Mouse (Mus musculus) forebrain, embryonic 15.5 days (tissue): Measurements from ENCODE around the gene Lrrc7. TPM values are rescaled to one million over a fixed set of nuclear protein-coding genes. Genes with fewer than 3 reads are reported as not detected.

ENCODE experiments used
- ATAC-seq: fragments of 200-750 bp; cut with Nextera tagmentation; replicated peaks from 2 replicates; pipeline ENCODE4 v1.8.0; 2017; ENCODE audit warnings: mild to moderate bottlenecking, moderate TSS enrichment, moderate library complexity
- H3K27ac ChIP-seq: fragments of 300-500 bp; sonication (generic); replicated peaks from 2 replicates; pipeline ENCODE4 v1.5.1; 2015; ENCODE audit warnings: mild to moderate bottlenecking, inconsistent platforms
- H3K27me3 ChIP-seq: fragments of 300-500 bp; sonication (generic); 2 replicates; pipeline ENCODE4 v1.6.1; 2015; ENCODE audit warnings: inconsistent platforms
- H3K36me3 ChIP-seq: fragments of 300-500 bp; sonication (generic); 2 replicates; pipeline ENCODE4 v1.6.1; 2015; ENCODE audit warnings: mild to moderate bottlenecking, inconsistent platforms
- H3K4me1 ChIP-seq: fragments of 300-500 bp; sonication (generic); 2 replicates; pipeline ENCODE4 v1.6.1; 2015; ENCODE audit warnings: inconsistent platforms
- H3K4me2 ChIP-seq: fragments of 300-500 bp; sonication (generic); replicated peaks from 2 replicates; pipeline ENCODE4 v1.6.1; 2015; ENCODE audit warnings: mild to moderate bottlenecking, inconsistent platforms
- H3K4me3 ChIP-seq: fragments of 300-500 bp; sonication (generic); 2 replicates; pipeline ENCODE4 v1.5.1; 2015; ENCODE audit warnings: mild to moderate bottlenecking, inconsistent platforms
- H3K9ac ChIP-seq: fragments of 300-500 bp; sonication (generic); replicated peaks from 2 replicates; pipeline ENCODE4 v1.6.1; 2015; ENCODE audit warnings: mild to moderate bottlenecking, inconsistent platforms
- H3K9me3 ChIP-seq: fragments of 300-500 bp; sonication (generic); 2 replicates; pipeline ENCODE4 v1.6.1; 2016; ENCODE audit warnings: inconsistent platforms
- WGBS: fragments of 180-500 bp; shearing (Covaris S2); methylation state at CpG from one replicate; pipeline ENCODE4 v1.1.7; 2015; ENCODE audit warnings: mixed read lengths; 5-methylcytosine and 5-hydroxymethylcytosine counted together
- polyA plus RNA-seq: library from polyadenylated mRNA; unstranded; fragments of >200 nt; fragmentation: Nextera tagmentation; extraction: Ambion mirVana; gene quantifications from 2 replicates; pipeline ENCODE4 v1.2.1, GENCODE M21; 2015

Gene Lrrc7
- polyA plus RNA-seq, 1 experiment from 2014 or later = 17.2 TPM

DNA sequence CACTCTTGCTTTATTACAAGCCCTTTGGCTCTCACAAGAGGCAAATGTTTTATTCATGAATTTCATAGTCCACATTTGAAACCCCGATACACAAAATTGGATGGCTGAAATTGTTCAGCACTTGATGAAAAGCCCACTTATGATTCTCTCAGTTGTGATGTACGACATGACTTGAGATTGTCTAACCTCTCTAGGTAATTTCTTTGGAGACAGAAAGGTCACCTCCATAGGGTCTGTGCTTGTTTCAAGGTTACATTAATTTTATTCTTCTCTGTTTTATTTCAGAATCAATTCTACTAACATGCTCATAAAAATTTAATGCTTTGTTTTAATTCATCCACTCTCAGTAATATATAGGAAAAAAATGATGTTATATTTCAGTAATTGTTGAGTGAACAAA is 351.4 kb downstream of the Lrrc7 start:
- no peak overlapping the region for H3K4me2 ChIP-seq
- no peak for ATAC-seq
- H3K27ac ChIP-seq = no peak overlapping the region
- no peaks in the 10 kb centered on the region for H3K27me3 ChIP-seq
- 40% methylated on average over 2 of the region's 2 CpGs for WGBS
- no peaks in the 10 kb centered on the region for H3K36me3 ChIP-seq
- no peak overlapping the region for H3K4me3 ChIP-seq
- H3K9ac ChIP-seq = no peak overlapping the region
- H3K4me1 ChIP-seq = peaks cover 2% of the 10 kb centered on the region; the same call in 1 of the 2 replicates
- H3K9me3 ChIP-seq = no peaks in the 10 kb centered on the region

DNA sequence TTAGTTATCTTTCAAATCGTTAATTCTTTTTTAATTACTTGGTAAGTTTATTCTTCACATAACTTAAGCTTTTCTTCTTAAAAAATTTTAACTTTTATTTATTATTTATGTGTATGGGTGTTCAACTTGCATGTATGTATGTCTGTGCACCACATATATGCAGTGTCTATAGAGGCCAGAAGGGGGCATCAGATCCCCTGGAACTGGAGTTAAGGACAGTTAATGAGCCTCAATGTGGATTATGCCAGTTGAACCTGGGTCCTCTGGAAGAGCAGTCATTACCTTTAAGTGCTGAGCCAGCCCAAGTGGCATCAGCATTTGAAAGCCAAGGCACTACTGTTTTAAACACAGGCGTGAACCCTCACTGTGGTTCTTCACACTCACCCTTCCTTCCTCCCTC is 352.0 kb downstream of the Lrrc7 start:
- no peak overlapping the region for H3K4me3 ChIP-seq
- peak; percentile 79 for ATAC-seq
- WGBS = 9% methylated on average over 2 of the region's 2 CpGs

DNA sequence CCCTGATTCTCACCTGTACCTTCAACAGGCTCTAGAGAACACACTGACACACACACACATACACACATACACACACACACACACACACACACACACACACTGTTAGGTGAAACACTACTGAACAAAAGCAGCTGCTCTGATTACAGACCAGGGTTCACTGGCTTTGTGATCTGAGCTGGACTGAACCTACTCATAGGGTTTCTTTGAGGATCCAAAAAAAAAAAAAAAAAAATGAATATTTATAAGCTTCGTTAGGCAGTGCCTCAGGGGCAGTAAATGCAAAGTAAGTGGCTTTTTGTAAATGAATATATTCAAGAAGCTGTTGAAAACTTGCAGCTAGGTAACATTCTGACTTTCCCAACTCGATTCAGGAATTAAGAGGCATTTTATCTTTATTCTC is 354.2 kb downstream of the Lrrc7 start:
- peaks cover 2% of the 10 kb centered on the region; the same call in 1 of the 2 replicates for H3K4me1 ChIP-seq
- no peaks in the 10 kb centered on the region for H3K36me3 ChIP-seq
- H3K9me3 ChIP-seq = no peaks in the 10 kb centered on the region
- no peak overlapping the region for H3K27ac ChIP-seq
- H3K27me3 ChIP-seq = no peaks in the 10 kb centered on the region
- WGBS = 11% methylated on average over 2 of the region's 2 CpGs
- no peak overlapping the region for H3K4me3 ChIP-seq
- H3K4me2 ChIP-seq = no peak overlapping the region
- peak; percentile 59 for ATAC-seq
- H3K9ac ChIP-seq = no peak overlapping the region

More for the DNA sequence above, 352.0 kb downstream of the Lrrc7 start:
- H3K27me3 ChIP-seq = no peaks in the 10 kb centered on the region
- H3K4me1 ChIP-seq = peaks cover 2% of the 10 kb centered on the region; the same call in 1 of the 2 replicates
- H3K27ac ChIP-seq = no peak overlapping the region
- no peak overlapping the region for H3K9ac ChIP-seq
- H3K4me2 ChIP-seq = no peak overlapping the region
- no peaks in the 10 kb centered on the region for H3K36me3 ChIP-seq
- H3K9me3 ChIP-seq = no peaks in the 10 kb centered on the region

DNA sequence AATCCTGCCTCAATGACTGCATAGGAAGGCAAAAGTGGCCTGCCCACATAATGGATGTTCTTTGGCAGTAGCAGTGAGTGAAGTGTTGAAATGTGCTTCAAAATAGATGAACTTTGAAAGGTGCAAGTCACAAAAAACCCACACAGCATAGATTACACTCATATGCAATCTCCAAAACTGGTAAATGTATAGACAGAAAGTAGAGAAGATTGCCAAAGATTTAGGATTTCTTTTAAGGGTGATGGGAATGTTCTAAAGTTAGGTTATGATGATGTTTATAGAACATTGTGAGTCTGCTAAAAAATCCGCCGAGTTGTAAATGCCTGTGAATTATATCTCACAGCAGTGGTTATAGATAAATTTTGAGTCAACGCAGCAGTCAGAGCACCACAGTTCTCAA is 359.2 kb downstream of the Lrrc7 start:
- H3K9me3 ChIP-seq = no peaks in the 10 kb centered on the region
- no peak overlapping the region for H3K4me3 ChIP-seq
- no peak for ATAC-seq
- no peaks in the 10 kb centered on the region for H3K27me3 ChIP-seq
- no peak overlapping the region for H3K9ac ChIP-seq
- no peak overlapping the region for H3K27ac ChIP-seq
- H3K4me2 ChIP-seq = no peak overlapping the region
- H3K4me1 ChIP-seq = no peaks in the 10 kb centered on the region
- WGBS = 93% methylated on average over 3 of the region's 3 CpGs
- H3K36me3 ChIP-seq = no peaks in the 10 kb centered on the region

DNA sequence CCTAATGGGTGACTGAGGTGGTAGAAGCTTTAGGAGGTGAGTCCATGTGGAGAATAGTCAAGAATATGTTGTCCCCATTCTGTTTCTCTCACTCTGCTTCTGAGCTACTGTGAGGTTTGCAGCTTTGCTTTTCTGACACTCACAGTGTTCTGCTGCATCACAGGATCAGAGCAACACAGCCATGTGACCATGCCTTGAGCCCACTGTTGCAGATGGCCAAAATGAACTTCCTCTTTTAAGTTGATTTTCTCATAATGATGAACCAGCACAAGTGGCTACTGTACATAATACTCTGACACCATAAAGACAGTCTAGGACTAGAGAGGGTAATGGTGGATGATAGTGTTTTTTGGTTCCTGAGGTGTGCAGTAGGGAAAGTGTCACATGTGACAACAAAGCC is 366.6 kb downstream of the Lrrc7 start:
- Histone ChIP-seq H3K4me1 (no peaks in the 10 kb centered on the region), H3K36me3 (no peaks in the 10 kb centered on the region), H3K27me3 (no peaks in the 10 kb centered on the region), H3K9ac (no peak overlapping the region), H3K27ac (no peak overlapping the region), H3K9me3 (no peaks in the 10 kb centered on the region), H3K4me2 (no peak overlapping the region), H3K4me3 (no peak overlapping the region)
- ATAC-seq = no peak

DNA sequence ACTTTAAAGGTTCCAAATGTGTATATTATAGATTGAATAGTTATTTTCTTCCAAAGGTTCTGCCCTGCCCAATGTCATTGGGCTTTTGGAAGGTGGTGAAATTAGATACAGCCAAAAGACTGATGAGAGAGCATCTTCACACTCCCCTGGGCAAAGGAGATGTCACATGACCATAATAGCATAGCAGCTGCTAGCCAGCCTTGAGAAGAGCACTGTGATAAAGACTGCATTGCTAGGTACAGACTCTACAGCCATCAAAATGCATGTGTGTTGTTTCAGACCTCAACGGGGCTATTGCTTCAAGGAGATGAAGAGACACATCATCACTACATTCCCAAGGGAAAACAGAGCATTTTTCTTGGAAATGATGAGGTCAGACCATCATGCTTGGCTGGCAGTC is 368.8 kb downstream of the Lrrc7 start:
- H3K36me3 ChIP-seq = no peaks in the 10 kb centered on the region
- no peak overlapping the region for H3K4me3 ChIP-seq
- no peak for ATAC-seq
- H3K4me2 ChIP-seq = no peak overlapping the region
- H3K27me3 ChIP-seq = no peaks in the 10 kb centered on the region
- H3K4me1 ChIP-seq = no peaks in the 10 kb centered on the region
- WGBS = 76% methylated on average over 1 of the region's 1 CpGs
- H3K27ac ChIP-seq = no peak overlapping the region
- H3K9ac ChIP-seq = no peak overlapping the region
- H3K9me3 ChIP-seq = no peaks in the 10 kb centered on the region

DNA sequence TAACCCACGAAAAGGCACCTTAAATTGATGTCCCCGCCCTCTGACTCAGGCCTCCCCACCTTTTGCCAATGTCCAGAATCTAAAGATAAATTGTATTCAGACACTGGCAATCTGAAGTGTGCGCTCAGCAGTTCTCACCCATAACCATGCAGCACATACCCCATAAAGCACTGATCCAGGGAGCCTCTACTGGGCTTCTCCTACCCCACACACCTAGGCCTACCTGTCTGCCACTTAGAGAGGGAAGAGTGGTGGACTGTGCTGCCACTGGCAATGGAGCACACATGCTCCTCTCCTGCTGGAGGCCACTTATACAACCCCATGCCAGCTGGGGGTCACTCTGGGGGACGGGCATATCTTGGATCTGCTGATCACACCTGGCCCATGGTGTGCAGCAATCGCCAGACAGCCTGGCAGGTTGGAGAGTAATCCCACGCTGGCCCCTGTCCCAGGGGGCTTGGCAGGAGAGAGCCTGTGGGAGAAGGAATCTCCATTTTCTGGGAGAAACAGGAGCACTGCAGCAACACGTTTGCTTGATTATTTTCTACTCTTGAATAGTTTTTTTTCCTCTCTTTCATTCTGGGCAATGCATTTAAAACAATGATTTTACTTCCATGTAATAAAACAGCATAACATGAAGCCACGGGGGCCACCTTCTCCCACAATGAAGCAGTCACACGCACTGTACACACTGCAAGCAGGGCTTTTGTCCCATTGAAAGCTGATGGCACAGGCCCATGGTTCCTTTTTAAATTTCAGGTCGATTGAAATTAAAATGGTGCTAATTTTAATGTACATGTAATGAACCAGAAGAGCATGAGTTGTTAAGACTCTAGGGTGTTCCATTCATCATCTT is 386.9 kb downstream of the Lrrc7 start:
- Histone ChIP-seq H3K9me3 (no peaks in the 10 kb centered on the region), H3K27me3 (no peaks in the 10 kb centered on the region), H3K4me2 (0 out of 2 replicates have a peak overlapping the region, but pooled peaks have one; percentile 2), H3K36me3 (no peaks in the 10 kb centered on the region; the same call in 1 of the 2 replicates), H3K4me1 (peaks cover 12% of the 10 kb centered on the region), H3K9ac (no peak overlapping the region), H3K4me3 (no peak overlapping the region), H3K27ac (0 out of 2 replicates have a peak overlapping the region, but pooled peaks have one; percentile 6)
- WGBS = 32% methylated on average over 10 of the region's 10 CpGs
- peak; percentile 95 for ATAC-seq

DNA sequence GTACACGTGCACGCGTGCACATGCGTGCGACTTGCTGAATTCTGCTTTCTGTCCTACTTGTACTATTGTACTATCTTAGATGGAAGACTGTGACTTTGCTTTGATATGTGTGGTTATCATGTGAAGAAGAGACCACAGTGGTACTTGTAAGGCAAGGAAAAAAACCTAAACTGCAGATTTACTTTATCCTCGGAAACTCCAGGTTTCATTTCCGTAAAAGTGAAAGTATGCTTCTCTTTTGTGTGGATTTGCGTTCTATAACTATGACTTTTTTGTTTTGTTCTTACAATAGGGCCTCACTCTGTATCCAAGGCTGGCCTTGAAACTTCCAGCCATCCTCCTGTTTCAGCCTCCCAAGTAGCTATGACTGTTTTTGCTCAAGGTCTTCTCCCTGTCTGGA is 392.8 kb downstream of the Lrrc7 start:
- Histone ChIP-seq H3K4me1 (peaks cover 4% of the 10 kb centered on the region), H3K9me3 (no peaks in the 10 kb centered on the region), H3K4me2 (no peak overlapping the region), H3K9ac (no peak overlapping the region), H3K36me3 (0 out of 2 replicates have a peak, but pooled peaks cover 3% of the 10 kb centered on the region), H3K27ac (no peak overlapping the region), H3K27me3 (no peaks in the 10 kb centered on the region), H3K4me3 (no peak overlapping the region)
- WGBS = 95% methylated on average over 8 of the region's 8 CpGs
- no peak for ATAC-seq

DNA sequence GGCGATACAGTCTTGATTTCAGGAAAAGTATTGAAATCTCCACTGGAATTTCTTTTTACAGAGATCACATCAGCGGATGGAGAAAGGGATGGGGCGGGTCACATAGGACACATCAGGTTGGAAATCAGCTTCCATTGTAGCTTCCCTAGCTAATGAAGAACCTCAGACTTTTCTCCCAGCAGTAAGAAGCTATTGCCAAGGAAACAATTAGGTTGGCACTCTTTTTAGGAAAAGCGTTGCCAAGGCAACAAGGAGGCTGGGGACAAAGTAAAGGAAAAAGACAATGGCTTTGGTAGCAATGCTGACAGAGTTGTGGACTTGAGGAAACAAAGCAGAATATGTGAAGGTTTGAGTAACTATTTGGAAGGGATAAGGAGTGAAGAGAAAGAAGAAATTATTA is 393.6 kb downstream of the Lrrc7 start:
- Histone ChIP-seq H3K9me3 (no peaks in the 10 kb centered on the region), H3K4me3 (no peak overlapping the region), H3K4me2 (no peak overlapping the region), H3K27me3 (no peaks in the 10 kb centered on the region), H3K27ac (no peak overlapping the region), H3K9ac (no peak overlapping the region), H3K4me1 (peaks cover 4% of the 10 kb centered on the region), H3K36me3 (peaks cover 3% of the 10 kb centered on the region; the same call in 1 of the 2 replicates)
- peak; percentile 37; the same call in 1 of the 2 replicates for ATAC-seq
- 42% methylated on average over 4 of the region's 4 CpGs for WGBS

DNA sequence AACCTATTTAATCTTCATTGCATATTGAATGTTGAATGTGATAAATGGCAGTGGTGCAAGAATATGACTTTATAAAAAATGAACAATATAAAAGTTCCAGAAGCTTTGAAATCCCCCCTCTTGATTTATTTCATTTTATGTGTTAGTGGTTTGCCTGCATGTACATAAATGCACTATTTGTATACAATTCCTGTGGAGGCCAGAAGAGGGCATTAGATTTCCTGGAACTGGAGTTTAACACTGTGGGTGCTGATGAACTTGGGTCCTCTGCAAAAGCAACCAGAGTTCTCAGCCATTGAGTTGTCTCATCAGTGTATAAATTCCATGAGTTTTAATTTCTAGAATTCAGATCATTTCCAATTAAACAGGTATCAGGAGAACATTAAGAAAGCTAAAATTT is 397.0 kb downstream of the Lrrc7 start:
- H3K27me3 ChIP-seq = no peaks in the 10 kb centered on the region
- peaks cover 21% of the 10 kb centered on the region for H3K36me3 ChIP-seq
- H3K4me1 ChIP-seq = peaks cover 4% of the 10 kb centered on the region
- ATAC-seq = 0 out of 2 replicates have a peak, but pooled peaks have one; percentile 42
- no peak overlapping the region for H3K4me3 ChIP-seq
- no peak overlapping the region for H3K9ac ChIP-seq
- H3K27ac ChIP-seq = no peak overlapping the region
- H3K4me2 ChIP-seq = no peak overlapping the region
- H3K9me3 ChIP-seq = no peaks in the 10 kb centered on the region

DNA sequence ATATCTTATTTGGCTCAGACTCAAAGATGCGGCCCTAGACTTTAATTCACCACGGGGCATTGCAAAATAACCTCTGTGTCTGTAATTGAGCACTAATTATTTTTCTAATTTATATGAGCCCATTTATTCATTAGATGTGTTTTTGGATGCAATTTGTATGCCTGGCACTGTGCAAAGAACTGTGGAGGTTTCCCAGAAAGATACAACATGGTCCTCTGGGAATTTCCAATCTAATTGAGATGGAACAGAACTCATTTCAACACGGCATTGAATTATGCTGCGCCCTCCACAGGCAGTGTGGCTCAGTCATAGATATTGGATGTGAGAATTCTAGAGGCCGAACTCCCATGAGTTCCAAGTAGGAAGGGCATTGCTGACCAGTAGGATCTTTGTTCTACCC is 397.6 kb downstream of the Lrrc7 start:
- H3K27me3 ChIP-seq = no peaks in the 10 kb centered on the region
- WGBS = 59% methylated on average over 5 of the region's 5 CpGs

DNA sequence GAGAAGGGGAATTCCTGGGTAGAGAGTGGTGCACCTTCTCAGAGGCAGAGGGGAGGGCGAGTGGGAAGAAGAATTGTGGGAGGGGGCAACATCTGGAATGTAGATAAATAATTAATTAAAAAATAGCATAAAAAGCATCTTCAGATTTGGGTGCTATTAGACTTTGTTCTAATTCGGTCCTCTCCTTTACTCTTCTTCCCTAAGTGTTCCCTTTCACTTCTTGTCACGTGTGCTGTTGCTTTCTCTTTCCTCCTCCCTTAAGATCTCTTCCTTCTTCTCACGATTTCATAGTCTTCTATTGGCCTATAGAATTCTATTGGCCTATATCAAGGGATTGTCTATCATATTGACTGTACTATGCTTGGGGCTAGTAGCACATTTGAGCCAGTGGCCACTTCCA is 398.9 kb downstream of the Lrrc7 start:
- Histone ChIP-seq H3K4me3 (no peak overlapping the region), H3K9ac (no peak overlapping the region), H3K4me1 (no peaks in the 10 kb centered on the region), H3K4me2 (no peak overlapping the region), H3K27me3 (no peaks in the 10 kb centered on the region), H3K36me3 (peaks cover 21% of the 10 kb centered on the region), H3K9me3 (no peaks in the 10 kb centered on the region), H3K27ac (no peak overlapping the region)
- 87% methylated on average over 4 of the region's 4 CpGs for WGBS
- ATAC-seq = no peak

More for the DNA sequence above, 397.6 kb downstream of the Lrrc7 start:
- Histone ChIP-seq H3K4me3 (no peak overlapping the region), H3K9me3 (no peaks in the 10 kb centered on the region), H3K4me1 (peaks cover 4% of the 10 kb centered on the region), H3K36me3 (peaks cover 21% of the 10 kb centered on the region), H3K4me2 (no peak overlapping the region), H3K9ac (no peak overlapping the region), H3K27ac (no peak overlapping the region)
- ATAC-seq = 0 out of 2 replicates have a peak, but pooled peaks have one; percentile 12
